Mouse (Mus musculus): Measurements from ENCODE around the gene Immt.

DNA sequence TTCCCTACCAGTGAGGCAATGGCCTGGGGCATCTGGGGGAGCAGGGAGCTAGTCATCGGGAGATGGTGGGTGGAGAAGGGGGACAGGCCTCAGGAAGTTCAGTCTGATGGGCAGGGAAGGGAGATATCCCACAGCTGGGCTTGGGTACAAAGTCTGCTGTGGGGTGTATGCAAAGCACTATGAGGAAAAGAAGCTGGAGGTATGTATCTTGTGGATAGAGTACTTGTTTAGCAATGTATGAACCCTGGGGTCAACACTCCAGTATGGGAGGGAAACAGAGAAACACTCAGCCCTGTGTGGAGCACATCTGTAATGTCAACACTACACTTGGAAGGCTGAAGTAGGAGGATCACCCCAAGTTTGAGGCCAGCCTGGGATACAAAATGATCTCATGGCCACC lies 24.4 kb upstream of the Immt start:
- TF ChIP-seq CTCF (IDR thresholded peaks at IDR 0.05; ENCODE audit: control insufficient read depth, insufficient read depth, insufficient read length), result no peak
- no peak for TF ChIP-seq MYOG (IDR thresholded peaks at IDR 0.05; ENCODE audit: control insufficient read depth, extremely low read depth, insufficient read length)
- no peak for TF ChIP-seq USF1 (IDR thresholded peaks at IDR 0.05; ENCODE audit: low read depth)
- no peak for TF ChIP-seq MAX (IDR thresholded peaks at IDR 0.05)
